Mouse (Mus musculus): ENCODE data around the gene AI182371.

The AI182371 gene

GRCm38 (mm10) chr2:35101443-35101842 lies at the start of gene AI182371:
Gene AI182371 (minus strand): TSS chr2:35101543.
- DNase-seq = no peak

GRCm38 (mm10) chr2:35148806-35149205 lies 47.5 kb upstream of the AI182371 start:
- DNase-seq = no peak

GRCm38 (mm10) chr2:35141673-35142072 lies 40.3 kb upstream of the AI182371 start:
- DNase-seq = no peak

- no peak for DNase-seq
Observed at GRCm38 (mm10) chr2:35138576-35138975, 37.2 kb upstream of the AI182371 start.

- DNase-seq = no peak
Observed at GRCm38 (mm10) chr2:35133891-35134290, 32.5 kb upstream of the AI182371 start.

GRCm38 (mm10) chr2:35132662-35133055 lies 31.3 kb upstream of the AI182371 start:
- DNase-seq = no peak

- DNase-seq = peak; percentile 97 to 100
Observed at GRCm38 (mm10) chr2:35131991-35132661, 30.8 kb upstream of the AI182371 start.

- no peak for DNase-seq
Observed at GRCm38 (mm10) chr2:35131491-35131890, 30.1 kb upstream of the AI182371 start.

GRCm38 (mm10) chr2:35124716-35125115 lies 23.4 kb upstream of the AI182371 start:
- DNase-seq = no peak

GRCm38 (mm10) chr2:35110521-35110920 lies 9.2 kb upstream of the AI182371 start:
- DNase-seq = no peak

- no peak for DNase-seq
Observed at GRCm38 (mm10) chr2:35109924-35110304, 8.6 kb upstream of the AI182371 start.

- DNase-seq = peak; percentile 93 to 95
Observed at GRCm38 (mm10) chr2:35109141-35109923, 8.0 kb upstream of the AI182371 start, which contains the start of gene Cntrl. Gene Cntrl (plus strand): TSS chr2:35109492.

- DNase-seq = peak; percentile 45 to 50
Observed at GRCm38 (mm10) chr2:35108712-35109111, 7.4 kb upstream of the AI182371 start.

- DNase-seq = peak; percentile 12 to 14
Observed at GRCm38 (mm10) chr2:35107984-35108635, 6.8 kb upstream of the AI182371 start.

GRCm38 (mm10) chr2:35104843-35105242 lies 3.5 kb upstream of the AI182371 start:
- DNase-seq = no peak

GRCm38 (mm10) chr2:35103558-35103957 lies 2.2 kb upstream of the AI182371 start:
- no peak for DNase-seq

GRCm38 (mm10) chr2:35102777-35103176 lies 1.4 kb upstream of the AI182371 start:
- DNase-seq = no peak

- DNase-seq = no peak
Observed at GRCm38 (mm10) chr2:35100529-35100928, 814 bp downstream of the AI182371 start.

GRCm38 (mm10) chr2:35087418-35087817 lies 13.9 kb downstream of the AI182371 start:
- no peak for DNase-seq

- no peak for DNase-seq
Observed at GRCm38 (mm10) chr2:35079166-35079565, 22.2 kb downstream of the AI182371 start.

- no peak for DNase-seq
Observed at GRCm38 (mm10) chr2:35074328-35074727, 27.0 kb downstream of the AI182371 start.

- no peak for DNase-seq
Observed at GRCm38 (mm10) chr2:35072547-35072946, 28.8 kb downstream of the AI182371 start.

GRCm38 (mm10) chr2:35070275-35070674 lies 31.1 kb downstream of the AI182371 start:
- DNase-seq = no peak

- no peak for DNase-seq
Observed at GRCm38 (mm10) chr2:35069124-35069523, 32.2 kb downstream of the AI182371 start.

All from kidney, adult 8-10 months (tissue).